Mouse (Mus musculus) hindbrain, postnatal 0 days (tissue): ENCODE measurements at regions not wholly inside any gene's neighbourhood (a gene's known extent, or its start where the extent isn't known, plus 50 kb on each side); places are given as distances from the start of the nearest gene placed in this dataset.
A peak's percentile ranks its signal among the peaks of the same experiment; 100 is the strongest.
"Not testable (repeated sequence)": the region's sequence is repeated elsewhere in the genome, so short reads cannot be mapped to it uniquely, and the experiment has no call there.

Experiments used
- ATAC-seq: fragments of 200-750 bp; cut with Nextera tagmentation; 2 replicates; pipeline ENCODE4 v1.8.0; 2017; ENCODE audit warnings: mild to moderate bottlenecking, moderate TSS enrichment, moderate library complexity
- DNase-seq: peaks from one replicate; pipeline ENCODE4 v3.0.0-alpha.2; 2015; ENCODE audit warnings: low spot score
- H3K27ac ChIP-seq: fragments of 300-500 bp; sonication (generic); 2 replicates; pipeline ENCODE4 v1.5.1; 2014; ENCODE audit warnings: mild to moderate bottlenecking
- H3K27me3 ChIP-seq: fragments of 300-500 bp; sonication (generic); 2 replicates; pipeline ENCODE4 v1.6.1; 2014; ENCODE audit warnings: low read length, mixed read lengths; ENCODE audit not compliant: insufficient read depth
- H3K36me3 ChIP-seq: fragments of 300-500 bp; sonication (generic); 2 replicates; pipeline ENCODE4 v1.6.1; 2014; ENCODE audit warnings: low read length, mixed read lengths; ENCODE audit not compliant: insufficient read depth
- H3K4me1 ChIP-seq: fragments of 300-500 bp; sonication (generic); 2 replicates; pipeline ENCODE4 v1.6.1; 2014; ENCODE audit warnings: antibody characterized with exemption, low read length, mixed read lengths; ENCODE audit not compliant: insufficient read depth
- H3K4me2 ChIP-seq: fragments of 300-500 bp; sonication (generic); 2 replicates; pipeline ENCODE4 v1.6.1; 2014; ENCODE audit warnings: low read depth, mild to moderate bottlenecking, low read length, moderate library complexity, mixed read lengths
- H3K4me3 ChIP-seq: fragments of 300-500 bp; sonication (generic); 2 replicates; pipeline ENCODE4 v1.5.1; 2014; ENCODE audit warnings: low read length
- H3K9ac ChIP-seq: fragments of 300-500 bp; sonication (generic); replicated peaks from 2 replicates; pipeline ENCODE4 v1.6.1; 2014; ENCODE audit warnings: mild to moderate bottlenecking, low read length, moderate library complexity, mixed read lengths
- H3K9me3 ChIP-seq: fragments of 300-500 bp; sonication (generic); 2 replicates; pipeline ENCODE4 v1.6.1; 2016; ENCODE audit warnings: low read length, mixed read lengths
- CTCF ChIP-seq: IDR thresholded peaks from 2 replicates; pipeline ENCODE4 v1.5.1; 2016; ENCODE audit warnings: antibody characterized with exemption, control low read depth, low read depth
- WGBS: fragments of 180-500 bp; shearing (Covaris S2); extraction: QIAGEN DNeasy Blood & Tissue Kit; methylation state at CpG from one replicate; pipeline ENCODE4 v1.1.7; 2014; 5-methylcytosine and 5-hydroxymethylcytosine counted together

GRCm38 (mm10) chr14:53373777-53374468, 878.4 kb upstream of the Olfr1507 start:
- not testable (repeated sequence) for ATAC-seq, H3K9ac ChIP-seq, H3K4me1 ChIP-seq, H3K9me3 ChIP-seq, H3K36me3 ChIP-seq, H3K4me3 ChIP-seq, H3K27me3 ChIP-seq, DNase-seq, H3K27ac ChIP-seq, H3K4me2 ChIP-seq
- WGBS = no CpG with 5 or more reads among the region's 2 CpGs

- WGBS = 70% methylated on average over 2 of the region's 2 CpGs
- no peak overlapping the region for H3K4me3 ChIP-seq
- H3K4me1 ChIP-seq = no peaks in the 10 kb centered on the region
- no peak overlapping the region for H3K9ac ChIP-seq
- H3K9me3 ChIP-seq = no peaks in the 10 kb centered on the region
- no peak overlapping the region for H3K27ac ChIP-seq
- no peak overlapping the region for H3K4me2 ChIP-seq
- no peak for DNase-seq
- H3K36me3 ChIP-seq = no peaks in the 10 kb centered on the region
- no peak for TF ChIP-seq CTCF
- no peaks in the 10 kb centered on the region for H3K27me3 ChIP-seq
- ATAC-seq = no peak
Observed at GRCm38 (mm10) chr14:53369776-53370175, 874.2 kb upstream of the Olfr1507 start.

- H3K4me2 ChIP-seq, H3K9me3 ChIP-seq, H3K27me3 ChIP-seq, H3K27ac ChIP-seq, DNase-seq, H3K4me3 ChIP-seq, ATAC-seq, H3K36me3 ChIP-seq, H3K9ac ChIP-seq, H3K4me1 ChIP-seq: not testable (repeated sequence)
- peak; percentile 32 for TF ChIP-seq CTCF
- 70% methylated on average over 1 of the region's 1 CpGs for WGBS
Observed at GRCm38 (mm10) chr14:53367420-53367819, 871.9 kb upstream of the Olfr1507 start.

GRCm38 (mm10) chr14:53363995-53364394, 868.4 kb upstream of the Olfr1507 start:
- ATAC-seq, H3K9ac ChIP-seq: not testable (repeated sequence)

GRCm38 (mm10) chr14:53362054-53362453, 866.5 kb upstream of the Olfr1507 start:
- WGBS = 75% methylated on average over 1 of the region's 2 CpGs
- not testable (repeated sequence) for H3K4me1 ChIP-seq, ATAC-seq, H3K27ac ChIP-seq, H3K36me3 ChIP-seq, H3K4me3 ChIP-seq, H3K9me3 ChIP-seq, H3K4me2 ChIP-seq, DNase-seq, H3K9ac ChIP-seq, H3K27me3 ChIP-seq

More at GRCm38 (mm10) chr14:53363995-53364394, 868.4 kb upstream of the Olfr1507 start:
- not testable (repeated sequence) for H3K9me3 ChIP-seq, H3K4me3 ChIP-seq, H3K27ac ChIP-seq, H3K36me3 ChIP-seq, H3K4me2 ChIP-seq, H3K27me3 ChIP-seq, H3K4me1 ChIP-seq, DNase-seq
- WGBS = 79% methylated on average over 5 of the region's 5 CpGs

GRCm38 (mm10) chr14:53357498-53357897, 861.9 kb upstream of the Olfr1507 start:
- not testable (repeated sequence) for ATAC-seq, H3K4me1 ChIP-seq, DNase-seq, H3K4me2 ChIP-seq, H3K4me3 ChIP-seq, H3K9me3 ChIP-seq, H3K36me3 ChIP-seq, H3K27me3 ChIP-seq, H3K9ac ChIP-seq, H3K27ac ChIP-seq
- WGBS = 57% methylated on average over 1 of the region's 2 CpGs

- not testable (repeated sequence) for ATAC-seq, H3K9ac ChIP-seq, H3K27ac ChIP-seq, H3K9me3 ChIP-seq, H3K4me1 ChIP-seq, H3K4me3 ChIP-seq, DNase-seq, H3K27me3 ChIP-seq, H3K36me3 ChIP-seq, H3K4me2 ChIP-seq
- no CpG with 5 or more reads among the region's 1 CpGs for WGBS
Observed at GRCm38 (mm10) chr14:53356783-53357182, 861.2 kb upstream of the Olfr1507 start.

GRCm38 (mm10) chr14:53351457-53351856, 855.9 kb upstream of the Olfr1507 start:
- not testable (repeated sequence) for DNase-seq, H3K27me3 ChIP-seq, H3K4me3 ChIP-seq, ATAC-seq, H3K4me1 ChIP-seq, H3K36me3 ChIP-seq, H3K27ac ChIP-seq, H3K4me2 ChIP-seq, H3K9me3 ChIP-seq, H3K9ac ChIP-seq
- WGBS = 93% methylated on average over 2 of the region's 3 CpGs

- not testable (repeated sequence) for H3K4me1 ChIP-seq, ATAC-seq, DNase-seq, H3K27me3 ChIP-seq, H3K4me3 ChIP-seq, H3K27ac ChIP-seq, H3K9ac ChIP-seq, H3K4me2 ChIP-seq, H3K9me3 ChIP-seq, H3K36me3 ChIP-seq
- WGBS = 84% methylated on average over 1 of the region's 1 CpGs
Observed at GRCm38 (mm10) chr14:53350780-53351179, 855.2 kb upstream of the Olfr1507 start.
